Mouse (Mus musculus): Measurements from ENCODE around the gene Il1rl2. TPM values are rescaled to one million over a fixed set of nuclear protein-coding genes. Genes with fewer than 3 reads are reported as not detected.
"Not testable (repeated sequence)": the region's sequence is repeated elsewhere in the genome, so short reads cannot be mapped to it uniquely, and the experiment has no call there.

Gene Il1rl2
- polyA plus RNA-seq, 1 experiment = 0.22 TPM

DNA sequence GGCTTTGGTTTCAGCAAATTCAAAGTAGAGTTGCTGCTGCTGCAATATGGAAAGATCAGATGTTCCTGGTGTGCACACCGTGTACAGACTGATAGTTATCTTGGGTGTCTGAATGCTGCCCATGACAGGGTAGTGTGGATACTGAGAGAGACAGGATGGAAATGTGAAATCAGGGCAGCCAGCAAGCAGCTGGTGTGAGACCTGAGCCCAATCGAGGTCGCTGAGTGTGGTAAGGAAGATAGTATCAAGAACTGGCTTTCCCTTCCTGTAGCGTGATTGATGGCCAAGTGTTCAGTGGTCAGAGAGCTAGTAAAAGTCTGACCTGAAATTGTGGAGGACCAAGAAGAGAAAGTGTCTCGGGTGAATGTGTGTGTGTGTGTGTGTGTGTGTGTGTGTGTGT, 40.4 kb upstream of the Il1rl2 start:
- TF ChIP-seq POLR2A (IDR thresholded peaks at IDR 0.05; ENCODE audit: control insufficient read depth, low read depth, low read length) (no peak), CTCF (IDR thresholded peaks at IDR 0.05; ENCODE audit: control insufficient read depth, insufficient read depth, insufficient replicate concordance, low read depth, low read length) (no peak)
- Histone ChIP-seq H3K36me3 (ENCODE audit: control insufficient read depth, insufficient read depth, low read length) (no peaks in the 10 kb centered on the region), H3K4me3 (ENCODE audit: control insufficient read depth, low read depth, low read length) (no peak overlapping the region)

DNA sequence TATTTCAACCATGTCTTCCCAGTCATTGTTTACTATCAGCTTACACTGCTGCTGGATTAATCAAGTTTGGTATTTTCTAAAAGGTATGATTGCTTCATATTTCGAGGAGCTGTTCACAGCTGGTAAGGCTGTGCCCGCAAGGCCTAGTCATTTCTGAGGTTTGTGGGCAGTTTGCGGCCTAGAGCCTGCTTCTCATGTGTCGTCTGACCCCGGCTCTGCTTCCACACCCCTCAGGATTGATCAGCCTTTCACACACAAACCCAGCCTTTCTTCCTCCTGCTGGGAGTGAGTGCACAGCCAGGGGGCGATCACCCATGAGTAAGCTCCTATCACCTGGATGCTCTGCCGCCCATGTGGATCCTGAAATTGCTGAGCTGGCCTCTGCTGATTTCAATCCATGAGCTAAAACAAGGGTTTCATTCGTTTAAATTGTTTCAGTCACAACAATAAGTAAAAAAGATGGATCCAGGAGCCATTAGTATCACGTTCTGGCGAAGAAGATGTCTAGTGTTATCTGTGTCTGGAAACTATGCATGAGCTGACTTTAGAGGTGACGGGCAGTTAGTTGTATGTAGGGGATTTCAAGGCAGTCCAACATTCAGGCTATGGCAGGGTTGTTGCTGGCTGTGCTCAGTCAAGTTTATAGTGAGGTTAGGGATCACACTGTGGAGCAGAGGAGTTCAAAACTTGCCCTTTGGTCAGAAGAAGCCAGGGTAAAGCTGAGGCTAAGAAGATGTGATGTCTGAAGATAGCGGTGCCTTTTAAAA, 33.7 kb upstream of the Il1rl2 start:
- Histone ChIP-seq H3K4me1 (ENCODE audit: control insufficient read depth, insufficient read depth, low read length) (no peaks in the 10 kb centered on the region; the same call in 1 of the 2 replicates), H3K27me3 (ENCODE audit: control insufficient read depth, insufficient read depth, low read length) (no peaks in the 10 kb centered on the region), H3K36me3 (ENCODE audit: control insufficient read depth, insufficient read depth, low read length) (no peaks in the 10 kb centered on the region), H3K27ac (ENCODE audit: control insufficient read depth, insufficient read depth, low read depth, low read length) (no peak overlapping the region), H3K4me3 (ENCODE audit: control insufficient read depth, low read depth, low read length) (no peak overlapping the region)
- no peak for TF ChIP-seq POLR2A (IDR thresholded peaks at IDR 0.05; ENCODE audit: control insufficient read depth, low read depth, low read length)
- no peak for TF ChIP-seq CTCF (IDR thresholded peaks at IDR 0.05; ENCODE audit: control insufficient read depth, insufficient read depth, insufficient replicate concordance, low read depth, low read length)

More for the DNA sequence above, 40.4 kb upstream of the Il1rl2 start:
- H3K27ac ChIP-seq (ENCODE audit: control insufficient read depth, insufficient read depth, low read depth, low read length) = no peak overlapping the region
- no peaks in the 10 kb centered on the region for H3K4me1 ChIP-seq (ENCODE audit: control insufficient read depth, insufficient read depth, low read length)
- no peaks in the 10 kb centered on the region for H3K27me3 ChIP-seq (ENCODE audit: control insufficient read depth, insufficient read depth, low read length)

DNA sequence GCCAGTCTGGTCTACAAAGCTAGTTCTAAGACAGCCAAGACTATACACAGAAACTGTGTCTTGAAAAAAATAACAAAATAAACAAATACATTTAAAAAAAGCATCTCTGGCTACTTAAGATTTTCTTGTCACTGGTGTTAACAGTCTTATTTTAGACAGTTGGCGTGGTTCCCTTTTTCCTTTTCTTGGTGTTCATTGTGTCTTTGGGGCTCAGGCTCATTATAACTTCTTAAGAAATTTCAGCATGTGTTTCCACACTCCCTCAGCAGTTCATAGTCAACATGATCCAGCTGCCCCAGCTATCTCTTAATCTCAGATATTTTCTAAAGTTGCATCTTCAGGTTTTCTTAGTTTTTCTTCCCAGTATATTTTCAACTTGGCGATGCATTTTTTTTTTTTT, 32.2 kb upstream of the Il1rl2 start:
- no peaks in the 10 kb centered on the region for H3K27me3 ChIP-seq (ENCODE audit: control insufficient read depth, insufficient read depth, low read length)
- TF ChIP-seq POLR2A (IDR thresholded peaks at IDR 0.05; ENCODE audit: control insufficient read depth, low read depth, low read length) (no peak), CTCF (IDR thresholded peaks at IDR 0.05; ENCODE audit: control insufficient read depth, insufficient read depth, insufficient replicate concordance, low read depth, low read length) (no peak)

DNA sequence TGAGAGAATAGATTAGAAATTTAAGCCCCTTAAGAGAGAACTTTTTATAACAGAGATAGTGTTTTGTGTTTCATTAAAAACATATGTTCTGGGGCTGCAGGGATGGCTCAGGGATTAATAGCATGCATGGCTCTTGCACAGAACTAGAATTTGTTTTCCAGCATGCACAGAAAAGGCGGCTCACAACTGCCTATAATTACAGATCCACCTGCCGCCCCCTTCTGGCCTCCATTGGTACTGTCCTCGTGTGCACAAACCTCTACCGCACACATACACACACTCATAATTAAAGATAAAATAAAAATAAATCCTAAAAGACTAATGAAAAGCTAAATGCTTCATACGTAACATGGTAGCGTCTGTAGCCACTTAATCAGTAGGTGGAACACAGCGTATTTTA, 30.5 kb upstream of the Il1rl2 start:
- no peaks in the 10 kb centered on the region; the same call in 1 of the 2 replicates for H3K4me1 ChIP-seq (ENCODE audit: control insufficient read depth, insufficient read depth, low read length)
- TF ChIP-seq CTCF (IDR thresholded peaks at IDR 0.05; ENCODE audit: control insufficient read depth, insufficient read depth, insufficient replicate concordance, low read depth, low read length) (peak; percentile 34; the same call in 1 of the 2 replicates), POLR2A (IDR thresholded peaks at IDR 0.05; ENCODE audit: control insufficient read depth, low read depth, low read length) (no peak)
- H3K36me3 ChIP-seq (ENCODE audit: control insufficient read depth, insufficient read depth, low read length) = no peaks in the 10 kb centered on the region
- no peak overlapping the region for H3K4me3 ChIP-seq (ENCODE audit: control insufficient read depth, low read depth, low read length)
- H3K27me3 ChIP-seq (ENCODE audit: control insufficient read depth, insufficient read depth, low read length) = no peaks in the 10 kb centered on the region
- H3K27ac ChIP-seq (ENCODE audit: control insufficient read depth, insufficient read depth, low read depth, low read length) = no peak overlapping the region

More for the DNA sequence above, 32.2 kb upstream of the Il1rl2 start:
- Histone ChIP-seq H3K27ac (ENCODE audit: control insufficient read depth, insufficient read depth, low read depth, low read length) (no peak overlapping the region), H3K4me3 (ENCODE audit: control insufficient read depth, low read depth, low read length) (no peak overlapping the region), H3K4me1 (ENCODE audit: control insufficient read depth, insufficient read depth, low read length) (no peaks in the 10 kb centered on the region; the same call in 1 of the 2 replicates), H3K36me3 (ENCODE audit: control insufficient read depth, insufficient read depth, low read length) (no peaks in the 10 kb centered on the region)

DNA sequence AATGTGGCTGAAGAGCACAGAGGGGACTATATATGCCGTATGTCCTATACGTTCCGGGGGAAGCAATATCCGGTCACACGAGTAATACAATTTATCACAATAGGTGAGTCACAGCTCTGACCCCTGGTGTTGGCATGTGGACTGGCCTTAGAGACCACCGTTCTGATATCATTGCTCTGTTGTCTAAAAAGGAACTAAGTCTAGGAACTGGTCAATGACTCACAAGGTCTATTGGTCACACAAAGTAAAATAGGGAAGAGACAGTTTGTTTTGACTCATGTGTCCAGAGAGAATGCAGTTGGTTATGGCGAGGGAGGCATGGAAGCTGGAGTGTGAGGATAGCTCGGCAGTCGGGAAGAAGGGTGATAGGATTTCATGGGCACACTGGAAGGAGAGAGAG, 29.6 kb upstream of the Il1rl2 start:
- Histone ChIP-seq H3K27me3 (ENCODE audit: control insufficient read depth, insufficient read depth, low read length) (no peaks in the 10 kb centered on the region), H3K27ac (ENCODE audit: control insufficient read depth, insufficient read depth, low read depth, low read length) (no peak overlapping the region), H3K4me3 (ENCODE audit: control insufficient read depth, low read depth, low read length) (peak overlapping the region; percentile 23), H3K4me1 (ENCODE audit: control insufficient read depth, insufficient read depth, low read length) (no peaks in the 10 kb centered on the region; the same call in 1 of the 2 replicates), H3K36me3 (ENCODE audit: control insufficient read depth, insufficient read depth, low read length) (no peaks in the 10 kb centered on the region)
- TF ChIP-seq POLR2A (IDR thresholded peaks at IDR 0.05; ENCODE audit: control insufficient read depth, low read depth, low read length) (no peak), CTCF (IDR thresholded peaks at IDR 0.05; ENCODE audit: control insufficient read depth, insufficient read depth, insufficient replicate concordance, low read depth, low read length) (no peak)

DNA sequence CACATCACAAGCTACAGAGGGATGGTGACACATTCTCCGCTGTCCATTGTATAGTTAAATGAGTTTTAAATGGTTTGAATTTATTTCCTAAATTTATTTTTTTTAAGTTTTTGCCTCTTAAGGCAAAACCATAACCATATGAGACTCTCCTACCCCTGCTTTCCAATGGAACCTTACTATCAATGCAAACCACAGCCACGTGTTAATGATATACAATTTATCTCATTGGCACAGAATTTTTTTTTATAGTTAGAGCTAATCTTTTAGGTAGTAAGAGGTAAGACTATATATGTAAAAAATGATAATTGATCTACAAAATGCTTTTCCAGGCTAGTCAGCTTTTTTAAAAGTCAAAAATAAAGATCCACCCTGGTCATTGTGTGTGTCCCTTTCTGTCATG, 26.4 kb upstream of the Il1rl2 start:
- H3K27ac ChIP-seq (ENCODE audit: control insufficient read depth, insufficient read depth, low read depth, low read length) = no peak overlapping the region
- H3K27me3 ChIP-seq (ENCODE audit: control insufficient read depth, insufficient read depth, low read length) = no peaks in the 10 kb centered on the region
- no peak overlapping the region for H3K4me3 ChIP-seq (ENCODE audit: control insufficient read depth, low read depth, low read length)
- TF ChIP-seq CTCF (IDR thresholded peaks at IDR 0.05; ENCODE audit: control insufficient read depth, insufficient read depth, insufficient replicate concordance, low read depth, low read length) (no peak), POLR2A (IDR thresholded peaks at IDR 0.05; ENCODE audit: control insufficient read depth, low read depth, low read length) (no peak)
- H3K36me3 ChIP-seq (ENCODE audit: control insufficient read depth, insufficient read depth, low read length) = no peaks in the 10 kb centered on the region
- H3K4me1 ChIP-seq (ENCODE audit: control insufficient read depth, insufficient read depth, low read length) = no peaks in the 10 kb centered on the region; the same call in 1 of the 2 replicates

DNA sequence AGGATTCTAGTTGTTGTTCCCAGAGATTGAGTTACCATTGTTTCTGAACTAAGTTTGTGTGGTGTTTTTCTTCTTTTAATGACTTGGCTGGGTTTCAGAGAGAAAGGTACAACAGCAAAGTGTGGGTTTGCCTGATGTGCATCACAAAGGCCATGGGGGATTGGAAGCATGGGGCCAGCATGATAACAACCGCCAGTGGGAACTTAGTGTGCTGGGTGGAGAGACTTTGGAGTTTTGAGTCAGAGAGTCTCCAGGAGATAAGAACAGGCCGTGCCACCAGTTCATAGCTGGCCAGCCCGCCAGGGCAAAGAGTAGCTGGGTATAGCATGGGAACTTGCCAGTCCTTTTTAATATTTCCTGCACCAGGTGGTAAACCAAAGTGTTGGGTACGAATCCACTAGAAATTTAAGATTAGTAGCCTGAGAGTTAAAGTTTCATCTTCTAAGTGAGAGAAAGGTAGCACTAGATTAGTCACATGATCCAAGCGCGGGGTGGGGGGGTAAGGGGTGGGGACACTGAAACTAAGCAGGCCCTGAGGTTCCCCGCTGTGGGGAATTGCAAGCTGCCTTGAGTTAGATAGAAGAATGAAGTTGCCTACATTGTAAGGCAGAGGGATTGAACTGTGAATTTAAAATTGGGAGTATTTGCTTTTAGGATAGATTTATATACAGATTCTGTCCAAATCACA, 21.1 kb upstream of the Il1rl2 start:
- H3K36me3 ChIP-seq (ENCODE audit: control insufficient read depth, insufficient read depth, low read length) = no peaks in the 10 kb centered on the region
- no peak overlapping the region for H3K4me3 ChIP-seq (ENCODE audit: control insufficient read depth, low read depth, low read length)
- TF ChIP-seq POLR2A (IDR thresholded peaks at IDR 0.05; ENCODE audit: control insufficient read depth, low read depth, low read length) (no peak), CTCF (IDR thresholded peaks at IDR 0.05; ENCODE audit: control insufficient read depth, insufficient read depth, insufficient replicate concordance, low read depth, low read length) (no peak)
- H3K27ac ChIP-seq (ENCODE audit: control insufficient read depth, insufficient read depth, low read depth, low read length) = no peak overlapping the region
- no peaks in the 10 kb centered on the region for H3K4me1 ChIP-seq (ENCODE audit: control insufficient read depth, insufficient read depth, low read length)
- H3K27me3 ChIP-seq (ENCODE audit: control insufficient read depth, insufficient read depth, low read length) = no peaks in the 10 kb centered on the region

DNA sequence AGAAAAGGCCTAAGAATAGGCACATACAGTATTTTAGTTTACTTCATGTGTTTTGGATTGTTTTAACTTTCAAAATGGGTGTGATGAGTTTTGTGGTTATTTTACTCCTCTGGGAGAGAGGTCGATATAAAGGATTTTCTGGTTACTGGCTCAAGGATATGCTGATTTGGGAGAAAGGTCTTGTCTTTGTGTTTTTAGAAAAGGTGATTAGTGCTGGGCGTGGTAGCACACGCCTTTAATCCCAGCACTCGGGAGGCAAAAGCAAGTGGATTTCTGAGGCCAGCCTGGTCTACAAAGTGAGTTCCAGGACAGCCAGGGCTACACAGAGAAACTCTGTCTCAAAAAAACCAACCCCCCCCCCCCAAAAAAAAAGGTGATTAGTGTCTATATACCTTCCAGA, 20.1 kb upstream of the Il1rl2 start:
- H3K4me3 ChIP-seq (ENCODE audit: control insufficient read depth, low read depth, low read length); H3K4me1 ChIP-seq (ENCODE audit: control insufficient read depth, insufficient read depth, low read length); H3K36me3 ChIP-seq (ENCODE audit: control insufficient read depth, insufficient read depth, low read length); H3K27ac ChIP-seq (ENCODE audit: control insufficient read depth, insufficient read depth, low read depth, low read length); H3K27me3 ChIP-seq (ENCODE audit: control insufficient read depth, insufficient read depth, low read length): not testable (repeated sequence)
